Mouse (Mus musculus) liver, adult 2 months (tissue): Measurements from ENCODE around the gene Crocc. TPM values are rescaled to one million over a fixed set of nuclear protein-coding genes. Genes with fewer than 3 reads are reported as not detected.
A peak's percentile ranks its signal among the peaks of the same experiment; 100 is the strongest.

Source experiments
- DNase-seq: peaks from one replicate; pipeline ENCODE4 v3.0.0-alpha.2; 2011; ENCODE audit warnings: low read depth, low spot score; ENCODE audit errors: extremely low read depth
- H3K27ac ChIP-seq: fragments of 200-500 bp; replicated peaks from 2 replicates; pipeline ENCODE4 v1.5.1; 2012; ENCODE audit warnings: low read depth, mild to moderate bottlenecking, control low read depth, inconsistent platforms, low read length; ENCODE audit not compliant: insufficient read depth
- H3K27me3 ChIP-seq: fragments of 200-500 bp; 2 replicates; pipeline ENCODE4 v1.6.1; 2012; ENCODE audit warnings: mild to moderate bottlenecking, moderate library complexity, low read length, inconsistent platforms; ENCODE audit not compliant: control insufficient read depth, insufficient read depth
- H3K36me3 ChIP-seq: fragments of 200-500 bp; 2 replicates; pipeline ENCODE4 v1.6.1; 2012; ENCODE audit warnings: low read length, inconsistent platforms; ENCODE audit not compliant: control insufficient read depth, insufficient read depth
- H3K4me1 ChIP-seq: fragments of 200-500 bp; 2 replicates; pipeline ENCODE4 v1.6.1; 2011; ENCODE audit warnings: low read length; ENCODE audit not compliant: control insufficient read depth, insufficient read depth
- H3K4me3 ChIP-seq: fragments of 200-500 bp; 2 replicates; pipeline ENCODE4 v1.5.1; 2011; ENCODE audit warnings: low read depth, mild to moderate bottlenecking, control low read depth, low read length, moderate library complexity; ENCODE audit not compliant: insufficient read depth
- H3K79me2 ChIP-seq: fragments of 200-500 bp; 2 replicates; pipeline ENCODE4 v1.6.1; 2012; ENCODE audit warnings: inconsistent platforms, mild to moderate bottlenecking, low read length, moderate library complexity; ENCODE audit not compliant: control insufficient read depth, insufficient read depth
- H3K9ac ChIP-seq: fragments of 200-500 bp; 2 replicates; pipeline ENCODE4 v1.6.1; 2012; ENCODE audit warnings: low read depth, mild to moderate bottlenecking, control low read depth, inconsistent platforms, low read length
- CTCF ChIP-seq: fragments of 200-500 bp; IDR thresholded peaks from 2 replicates; pipeline ENCODE4 v1.5.1; 2011; ENCODE audit warnings: low read depth, low read length, control low read depth
- POLR2A ChIP-seq: fragments of 200-500 bp; IDR thresholded peaks from 2 replicates; pipeline ENCODE4 v1.6.1; 2011; ENCODE audit warnings: low read length, control low read depth; ENCODE audit not compliant: insufficient read depth; ENCODE audit errors: extremely low read depth
- WGBS: fragments of 180-500 bp; shearing (Covaris S2); methylation state at CpG from one replicate; pipeline ENCODE4 v1.1.7; 2018; 5-methylcytosine and 5-hydroxymethylcytosine counted together
- polyA plus RNA-seq: library from polyadenylated mRNA; depleted of rRNA; stranded (reverse); fragments of >200 nt; gene quantifications from 2 replicates; pipeline ENCODE4 v1.2.3, GENCODE M21; 2012
- total RNA-seq: library from RNA; depleted of rRNA; stranded (reverse); fragments of >200 nt; gene quantifications from 2 replicates; pipeline ENCODE4 v1.2.3, GENCODE M21; 2014

Crocc gene
- total and polyA plus RNA-seq, 2 experiments: 0.74 to 1.7 TPM

DNA sequence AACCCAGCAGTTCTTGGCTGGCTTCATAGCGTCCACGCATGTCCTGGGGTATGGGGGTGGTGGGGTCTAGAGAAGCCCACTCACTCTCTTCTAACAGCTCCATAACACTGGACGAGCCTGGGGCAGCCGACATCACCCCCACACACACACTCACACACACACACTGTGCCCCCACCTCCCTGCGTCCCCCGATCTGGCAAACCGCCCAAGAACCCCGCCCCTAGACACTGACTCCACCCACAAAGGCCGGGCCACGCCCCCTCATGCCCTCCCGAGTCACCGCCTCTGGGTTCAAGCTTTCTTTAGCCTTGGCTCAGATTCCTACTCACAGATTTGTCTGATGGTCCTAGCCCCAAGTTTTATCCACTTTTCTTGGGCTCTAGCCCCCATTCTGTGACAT, 19.2 kb downstream of the Crocc start:
- Histone ChIP-seq H3K9ac (no peak overlapping the region), H3K4me1 (no peaks in the 10 kb centered on the region), H3K27me3 (no peaks in the 10 kb centered on the region), H3K27ac (no peak overlapping the region), H3K36me3 (no peaks in the 10 kb centered on the region), H3K79me2 (no peaks in the 10 kb centered on the region), H3K4me3 (no peak overlapping the region)
- no peak for TF ChIP-seq POLR2A
- DNase-seq: no peak
- 67% methylated on average over 12 of the region's 12 CpGs for WGBS

DNA sequence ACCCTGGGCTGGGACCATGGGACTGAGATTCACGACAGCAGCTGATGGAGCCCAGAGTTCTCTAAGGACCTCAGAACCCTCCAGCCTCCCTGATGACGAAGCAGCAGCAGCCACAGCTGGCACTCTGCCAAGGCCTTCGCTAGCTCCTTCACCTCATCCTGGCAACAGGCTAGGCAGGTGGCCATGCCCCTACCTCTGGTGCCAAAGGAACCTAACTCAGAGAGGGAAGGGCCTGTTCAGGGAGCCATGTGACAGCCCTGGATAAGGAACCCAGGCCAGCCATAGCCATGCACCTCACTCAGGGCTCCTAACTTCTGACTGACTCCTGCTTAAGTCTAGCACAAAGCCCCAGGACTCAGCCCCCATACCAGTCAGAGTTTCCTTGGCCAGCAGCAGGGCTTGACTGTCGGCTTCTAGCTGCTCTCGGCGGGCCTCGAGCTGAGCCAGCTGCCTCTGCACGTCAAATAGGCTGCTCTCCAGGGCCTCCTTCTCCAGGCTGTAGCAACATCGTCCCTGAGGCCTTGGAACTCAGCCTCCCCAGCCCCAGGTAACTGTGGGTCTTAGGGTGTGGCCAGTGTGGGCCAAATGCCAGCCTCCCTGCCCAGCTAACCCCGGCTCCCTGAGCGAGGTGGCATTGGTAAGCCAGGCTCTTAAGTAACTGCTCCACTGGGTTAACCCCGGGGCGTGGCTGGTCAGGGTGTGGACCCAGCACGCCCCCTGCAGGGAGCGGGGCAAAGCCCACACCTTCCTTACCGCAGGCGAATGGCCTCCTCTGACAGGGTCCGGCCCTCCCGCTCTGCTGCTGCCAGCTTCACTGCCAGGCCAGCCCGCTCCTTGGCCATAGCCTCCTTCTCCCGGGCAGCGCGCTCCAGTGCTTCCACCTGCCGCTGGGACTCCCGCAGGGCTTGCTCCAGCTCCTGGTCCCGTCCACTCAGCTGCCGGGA, 26.5 kb downstream of the Crocc start:
- no peak overlapping the region for H3K27ac ChIP-seq
- no peaks in the 10 kb centered on the region for H3K79me2 ChIP-seq
- no peak overlapping the region for H3K4me3 ChIP-seq
- H3K27me3 ChIP-seq: no peaks in the 10 kb centered on the region
- WGBS: 86% methylated on average over 27 of the region's 27 CpGs
- DNase-seq: no peak
- no peak overlapping the region for H3K9ac ChIP-seq
- TF ChIP-seq POLR2A: no peak
- H3K36me3 ChIP-seq: no peaks in the 10 kb centered on the region
- no peaks in the 10 kb centered on the region for H3K4me1 ChIP-seq

DNA sequence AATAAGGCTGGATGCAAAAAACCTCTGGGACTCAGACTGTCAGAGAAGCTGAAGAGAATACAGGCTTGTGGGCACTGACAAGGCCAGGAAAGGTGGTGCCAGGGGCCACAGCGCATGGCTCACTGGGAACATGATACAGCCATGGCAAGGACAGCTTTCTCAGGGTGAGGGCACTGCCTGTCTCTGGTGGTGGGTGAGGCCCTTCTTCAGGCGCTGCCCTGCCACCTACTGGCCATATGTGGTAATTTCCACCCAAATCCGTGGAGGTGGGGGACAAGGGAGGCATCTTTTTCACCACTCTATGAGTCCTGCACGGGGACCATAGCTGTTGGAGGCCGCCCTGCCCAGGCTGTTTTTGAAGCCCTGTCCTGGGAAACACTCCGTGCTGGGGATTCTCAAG, 28.6 kb downstream of the Crocc start:
- Histone ChIP-seq H3K27ac (no peak overlapping the region), H3K79me2 (no peaks in the 10 kb centered on the region), H3K36me3 (no peaks in the 10 kb centered on the region), H3K27me3 (no peaks in the 10 kb centered on the region), H3K9ac (no peak overlapping the region), H3K4me1 (no peaks in the 10 kb centered on the region), H3K4me3 (no peak overlapping the region)
- DNase-seq: peak; percentile 18
- WGBS: 10% methylated on average over 6 of the region's 6 CpGs
- TF ChIP-seq CTCF: peak; percentile 95
- TF ChIP-seq POLR2A: no peak

DNA sequence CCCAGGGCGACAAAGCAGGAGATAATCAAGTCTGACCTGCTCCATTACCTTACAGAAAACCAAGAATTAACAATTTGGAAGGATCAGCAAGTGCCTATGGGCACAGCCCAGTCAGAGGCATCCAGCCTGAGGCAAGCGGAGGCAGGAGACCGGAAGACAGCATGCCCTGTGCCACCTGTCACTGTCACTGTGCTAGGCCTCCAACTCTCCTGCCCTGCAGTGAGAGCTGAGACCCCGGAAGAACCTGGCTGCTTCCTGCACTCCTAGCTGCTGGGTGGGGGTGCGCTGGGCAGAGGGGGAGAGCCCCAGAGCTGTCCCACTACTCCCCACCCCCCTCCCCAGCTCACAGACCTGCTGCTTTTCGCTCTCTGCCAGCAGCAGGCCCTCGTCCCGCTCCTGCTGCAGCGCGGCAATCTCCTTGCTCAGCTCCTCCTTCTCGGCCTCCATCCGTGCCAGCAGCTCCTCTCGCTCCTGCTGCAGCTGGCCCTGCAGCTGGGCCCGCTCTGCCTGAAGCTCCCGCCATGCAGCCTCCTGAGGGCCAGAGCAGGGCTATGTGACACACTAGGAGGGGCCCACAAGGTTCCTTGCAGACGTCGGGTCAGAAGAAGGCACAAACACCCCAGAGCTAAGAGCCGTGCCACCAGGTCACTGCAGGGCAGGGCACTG, 29.7 kb downstream of the Crocc start:
- H3K4me3 ChIP-seq: no peak overlapping the region
- H3K79me2 ChIP-seq: no peaks in the 10 kb centered on the region
- no peak overlapping the region for H3K27ac ChIP-seq
- DNase-seq: no peak
- WGBS: 90% methylated on average over 17 of the region's 18 CpGs
- no peak overlapping the region for H3K9ac ChIP-seq
- no peaks in the 10 kb centered on the region for H3K4me1 ChIP-seq
- H3K36me3 ChIP-seq: no peaks in the 10 kb centered on the region
- no peaks in the 10 kb centered on the region for H3K27me3 ChIP-seq
- TF ChIP-seq CTCF (no peak), POLR2A (no peak)

DNA sequence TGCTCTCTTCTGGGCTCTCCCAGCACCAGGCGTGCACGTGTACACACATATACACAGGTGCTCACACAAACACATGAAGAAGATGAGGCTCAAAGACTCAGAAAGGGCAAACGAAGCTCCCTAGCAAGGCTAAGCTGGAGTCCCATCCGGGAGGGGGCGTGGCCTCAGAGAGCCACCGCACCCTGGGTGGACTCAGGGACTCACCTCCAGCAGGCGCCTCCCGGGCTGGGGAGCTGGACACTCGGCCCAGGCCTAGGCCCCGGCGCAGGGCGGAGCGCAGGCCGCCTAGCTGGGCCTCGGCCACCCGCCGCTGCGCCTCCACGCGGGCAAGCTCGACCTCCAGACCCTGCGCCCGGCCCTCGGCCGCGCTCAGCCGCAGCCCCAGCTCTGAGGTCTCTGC, 35.4 kb downstream of the Crocc start:
- 70% methylated on average over 27 of the region's 27 CpGs for WGBS
- Histone ChIP-seq H3K4me3 (no peak overlapping the region), H3K27me3 (no peaks in the 10 kb centered on the region), H3K9ac (no peak overlapping the region), H3K4me1 (no peaks in the 10 kb centered on the region), H3K27ac (no peak overlapping the region), H3K79me2 (no peaks in the 10 kb centered on the region), H3K36me3 (no peaks in the 10 kb centered on the region)
- TF ChIP-seq POLR2A: no peak
- no peak for TF ChIP-seq CTCF
- no peak for DNase-seq

DNA sequence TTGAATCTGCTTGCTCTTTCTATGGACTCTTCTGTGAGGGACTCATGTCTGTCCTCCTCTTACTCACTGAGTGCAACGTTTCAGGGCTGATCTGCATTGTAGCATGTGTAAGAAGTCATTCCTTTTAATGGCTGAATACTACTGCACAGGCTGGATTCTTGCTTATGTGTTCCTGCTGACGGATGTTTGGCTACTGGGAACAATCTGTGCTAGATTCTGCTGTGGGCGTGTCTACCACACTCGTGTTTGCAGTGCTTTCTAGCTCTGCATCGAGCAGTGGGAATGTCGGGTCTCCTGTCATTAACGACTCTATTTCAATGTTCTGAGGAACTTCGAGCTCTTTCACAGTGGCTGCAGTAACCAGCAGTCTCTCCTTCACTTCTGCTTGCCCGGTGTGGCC, 36.3 kb downstream of the Crocc start:
- Histone ChIP-seq H3K9ac (no peak overlapping the region), H3K4me1 (no peaks in the 10 kb centered on the region), H3K36me3 (no peaks in the 10 kb centered on the region), H3K4me3 (no peak overlapping the region), H3K27me3 (no peaks in the 10 kb centered on the region), H3K79me2 (no peaks in the 10 kb centered on the region), H3K27ac (no peak overlapping the region)
- WGBS: 71% methylated on average over 9 of the region's 9 CpGs
- no peak for TF ChIP-seq CTCF
- DNase-seq: no peak
